Mouse (Mus musculus) forebrain, embryonic 15.5 days (tissue): ENCODE measurements around the gene Cx3cr1. TPM values are rescaled to one million over a fixed set of nuclear protein-coding genes. Genes with fewer than 3 reads are reported as not detected.

ENCODE experiments used
- ATAC-seq: fragments of 200-750 bp; cut with Nextera tagmentation; replicated peaks from 2 replicates; pipeline ENCODE4 v1.8.0; 2017; ENCODE audit warnings: mild to moderate bottlenecking, moderate TSS enrichment, moderate library complexity
- H3K27ac ChIP-seq: fragments of 300-500 bp; sonication (generic); replicated peaks from 2 replicates; pipeline ENCODE4 v1.5.1; 2015; ENCODE audit warnings: mild to moderate bottlenecking, inconsistent platforms
- H3K27me3 ChIP-seq: fragments of 300-500 bp; sonication (generic); 2 replicates; pipeline ENCODE4 v1.6.1; 2015; ENCODE audit warnings: inconsistent platforms
- H3K36me3 ChIP-seq: fragments of 300-500 bp; sonication (generic); 2 replicates; pipeline ENCODE4 v1.6.1; 2015; ENCODE audit warnings: mild to moderate bottlenecking, inconsistent platforms
- H3K4me1 ChIP-seq: fragments of 300-500 bp; sonication (generic); 2 replicates; pipeline ENCODE4 v1.6.1; 2015; ENCODE audit warnings: inconsistent platforms
- H3K4me2 ChIP-seq: fragments of 300-500 bp; sonication (generic); replicated peaks from 2 replicates; pipeline ENCODE4 v1.6.1; 2015; ENCODE audit warnings: mild to moderate bottlenecking, inconsistent platforms
- H3K4me3 ChIP-seq: fragments of 300-500 bp; sonication (generic); 2 replicates; pipeline ENCODE4 v1.5.1; 2015; ENCODE audit warnings: mild to moderate bottlenecking, inconsistent platforms
- H3K9ac ChIP-seq: fragments of 300-500 bp; sonication (generic); replicated peaks from 2 replicates; pipeline ENCODE4 v1.6.1; 2015; ENCODE audit warnings: mild to moderate bottlenecking, inconsistent platforms
- H3K9me3 ChIP-seq: fragments of 300-500 bp; sonication (generic); 2 replicates; pipeline ENCODE4 v1.6.1; 2016; ENCODE audit warnings: inconsistent platforms
- WGBS: fragments of 180-500 bp; shearing (Covaris S2); methylation state at CpG from one replicate; pipeline ENCODE4 v1.1.7; 2015; ENCODE audit warnings: mixed read lengths; 5-methylcytosine and 5-hydroxymethylcytosine counted together
- polyA plus RNA-seq: library from polyadenylated mRNA; unstranded; fragments of >200 nt; fragmentation: Nextera tagmentation; extraction: Ambion mirVana; gene quantifications from 2 replicates; pipeline ENCODE4 v1.2.1, GENCODE M21; 2015

The Cx3cr1 gene
- polyA plus RNA-seq, 1 experiment from 2014 or later = 6.9 TPM

DNA sequence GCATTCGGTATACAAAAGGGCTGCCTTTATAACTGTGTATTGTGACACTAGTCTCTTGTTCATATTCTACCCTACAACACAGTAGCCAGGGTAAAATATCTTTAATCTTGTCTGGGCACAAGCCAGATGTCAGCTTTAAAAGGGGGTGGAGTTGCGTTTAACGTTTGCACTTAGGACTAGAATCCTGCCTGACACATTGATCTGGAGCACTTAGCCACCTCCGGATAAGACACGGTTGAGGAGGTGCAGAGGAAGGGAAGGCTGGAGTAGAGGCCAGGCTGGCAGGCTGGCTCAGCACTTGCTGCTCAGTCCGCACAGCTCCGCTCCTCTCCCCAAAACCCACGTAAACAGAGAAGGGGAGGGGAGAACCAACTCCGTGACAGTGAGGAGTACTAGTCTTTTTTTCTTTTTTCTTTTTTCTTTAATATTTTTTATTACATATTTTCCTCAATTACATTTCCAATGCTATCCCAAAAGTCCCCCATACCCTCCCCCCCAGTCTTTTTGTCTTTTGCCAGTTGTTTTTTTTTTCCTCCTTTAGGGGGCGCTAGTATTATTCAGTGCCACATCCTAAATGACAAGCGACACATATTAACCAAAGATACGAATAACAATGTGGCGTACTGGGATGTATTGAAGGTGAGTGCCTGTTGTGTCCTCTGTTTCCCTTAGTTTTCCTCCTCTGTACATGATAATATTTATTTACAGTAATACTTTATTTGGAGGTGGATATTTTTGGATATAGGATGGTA, 156.4 kb downstream of the Cx3cr1 start:
- ATAC-seq = no peak
- no peaks in the 10 kb centered on the region for H3K27me3 ChIP-seq
- WGBS = 79% methylated on average over 13 of the region's 13 CpGs
- H3K9ac ChIP-seq = no peak overlapping the region
- H3K9me3 ChIP-seq = no peaks in the 10 kb centered on the region
- H3K4me2 ChIP-seq = no peak overlapping the region
- H3K4me1 ChIP-seq = no peaks in the 10 kb centered on the region
- peaks cover 84% of the 10 kb centered on the region for H3K36me3 ChIP-seq
- H3K4me3 ChIP-seq = no peak overlapping the region
- H3K27ac ChIP-seq = no peak overlapping the region

DNA sequence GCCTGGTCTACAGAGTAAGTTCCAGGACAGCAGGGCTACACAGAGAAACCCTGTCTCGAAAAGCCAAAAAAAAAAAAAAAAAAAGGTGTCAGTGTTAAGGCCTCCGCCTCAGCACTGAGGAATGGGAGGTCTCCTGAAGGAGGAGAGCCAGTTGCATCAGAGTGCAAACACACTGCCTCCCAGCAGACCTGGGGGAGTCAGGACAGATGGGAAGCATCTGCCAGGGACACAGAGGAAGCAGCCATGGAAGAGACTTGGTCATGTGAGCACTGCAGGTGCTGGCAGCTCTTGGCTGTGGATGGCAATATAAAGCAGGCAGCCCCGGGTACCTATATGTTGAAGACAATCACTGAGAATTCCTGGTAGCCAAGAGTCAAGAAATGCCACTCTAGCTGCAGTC, 159.7 kb downstream of the Cx3cr1 start:
- Histone ChIP-seq H3K27me3 (no peaks in the 10 kb centered on the region), H3K4me2 (no peak overlapping the region), H3K36me3 (peaks cover 92% of the 10 kb centered on the region), H3K27ac (no peak overlapping the region), H3K9ac (no peak overlapping the region), H3K9me3 (no peaks in the 10 kb centered on the region), H3K4me1 (no peaks in the 10 kb centered on the region), H3K4me3 (no peak overlapping the region)
- no peak for ATAC-seq
- 91% methylated on average over 3 of the region's 3 CpGs for WGBS

DNA sequence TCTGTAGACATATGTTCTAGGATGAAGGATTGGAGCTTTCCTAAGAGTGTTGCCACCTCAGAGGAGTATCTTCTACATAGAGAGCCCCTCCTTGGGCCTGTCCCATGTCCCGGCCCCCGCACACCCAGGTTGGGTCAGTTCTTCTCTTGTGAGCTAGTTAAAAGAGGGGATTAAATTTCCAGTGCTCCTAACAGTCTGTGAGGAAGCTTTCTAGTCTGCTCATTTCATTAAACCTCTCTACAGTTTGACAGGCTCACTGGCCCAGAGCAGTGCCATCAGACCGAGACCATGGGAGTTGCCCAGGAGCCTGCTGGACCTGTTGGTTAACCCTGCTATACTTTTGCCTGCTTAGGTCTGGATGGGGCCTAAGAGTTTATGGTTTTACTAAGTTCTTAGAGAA, 161.0 kb downstream of the Cx3cr1 start:
- Histone ChIP-seq H3K27ac (no peak overlapping the region), H3K4me2 (no peak overlapping the region), H3K27me3 (no peaks in the 10 kb centered on the region), H3K9ac (no peak overlapping the region), H3K36me3 (peaks cover 92% of the 10 kb centered on the region), H3K4me1 (no peaks in the 10 kb centered on the region), H3K4me3 (no peak overlapping the region), H3K9me3 (no peaks in the 10 kb centered on the region)
- no peak for ATAC-seq
- 97% methylated on average over 3 of the region's 3 CpGs for WGBS

DNA sequence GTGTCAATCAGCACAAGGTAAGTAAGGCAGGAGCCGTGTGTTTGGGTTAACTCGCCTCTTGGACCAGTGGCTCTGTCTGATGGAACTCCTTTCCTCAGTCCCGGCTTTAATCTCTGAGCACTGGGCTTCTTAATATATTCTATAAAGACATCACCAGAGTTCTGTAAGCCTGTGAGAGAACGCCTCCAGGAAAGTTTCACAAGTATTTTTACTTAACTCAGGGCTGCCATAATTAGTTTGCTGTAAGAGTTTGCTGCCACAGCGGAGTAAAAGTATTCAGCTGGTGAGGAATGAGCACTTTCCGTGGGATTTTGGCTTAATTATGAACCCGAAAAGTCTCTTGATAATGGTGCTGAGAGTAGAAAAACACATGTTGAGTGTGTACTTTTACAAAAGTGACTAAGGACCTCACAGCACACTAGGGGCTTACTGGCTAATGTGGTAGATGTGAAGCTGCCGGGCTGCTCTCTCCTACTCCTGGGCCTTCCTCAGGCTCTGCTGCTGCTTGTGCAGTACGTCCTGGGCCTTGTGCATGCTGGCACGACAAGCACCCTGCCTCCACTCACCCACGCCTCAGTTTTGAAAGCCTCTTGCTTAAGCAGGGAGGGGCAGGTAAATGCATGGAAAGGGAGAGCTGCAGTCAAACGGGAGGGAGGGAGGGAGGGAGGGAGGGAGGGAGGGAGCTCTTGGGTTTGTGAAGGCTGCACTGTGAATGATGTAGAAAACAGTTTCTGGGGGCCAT, 167.1 kb downstream of the Cx3cr1 start:
- no peak for ATAC-seq
- no peak overlapping the region for H3K4me2 ChIP-seq
- H3K36me3 ChIP-seq = peaks cover 56% of the 10 kb centered on the region
- 87% methylated on average over 12 of the region's 12 CpGs for WGBS
- H3K9me3 ChIP-seq = no peaks in the 10 kb centered on the region
- no peaks in the 10 kb centered on the region for H3K4me1 ChIP-seq
- H3K27ac ChIP-seq = no peak overlapping the region
- H3K4me3 ChIP-seq = no peak overlapping the region
- no peaks in the 10 kb centered on the region for H3K27me3 ChIP-seq
- H3K9ac ChIP-seq = no peak overlapping the region

DNA sequence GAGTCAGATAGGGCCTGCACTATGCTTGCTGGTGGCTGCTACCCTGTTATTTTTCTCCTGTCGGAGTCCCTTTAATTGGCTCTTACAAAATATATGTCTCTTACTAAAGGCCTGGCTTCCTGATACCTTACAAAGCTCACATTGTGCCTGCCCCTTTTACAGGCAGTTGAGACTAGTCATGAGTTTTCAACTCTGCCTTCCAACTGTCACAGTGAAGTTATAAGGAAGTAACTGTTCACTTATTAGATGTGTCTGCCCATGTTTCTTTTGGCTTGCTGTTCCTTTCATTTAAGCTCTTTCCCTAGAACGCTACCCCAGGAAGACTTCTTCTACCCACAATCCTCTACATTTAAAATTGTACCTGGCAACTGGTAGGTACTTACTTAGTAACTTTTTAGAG, 170.2 kb downstream of the Cx3cr1 start:
- no peaks in the 10 kb centered on the region for H3K27me3 ChIP-seq
- no peaks in the 10 kb centered on the region for H3K9me3 ChIP-seq
- no peak for ATAC-seq
- peaks cover 26% of the 10 kb centered on the region for H3K36me3 ChIP-seq
- H3K9ac ChIP-seq = no peak overlapping the region
- no peak overlapping the region for H3K4me3 ChIP-seq
- WGBS = 95% methylated on average over 2 of the region's 2 CpGs
- no peak overlapping the region for H3K27ac ChIP-seq
- peaks cover 12% of the 10 kb centered on the region for H3K4me1 ChIP-seq
- no peak overlapping the region for H3K4me2 ChIP-seq

DNA sequence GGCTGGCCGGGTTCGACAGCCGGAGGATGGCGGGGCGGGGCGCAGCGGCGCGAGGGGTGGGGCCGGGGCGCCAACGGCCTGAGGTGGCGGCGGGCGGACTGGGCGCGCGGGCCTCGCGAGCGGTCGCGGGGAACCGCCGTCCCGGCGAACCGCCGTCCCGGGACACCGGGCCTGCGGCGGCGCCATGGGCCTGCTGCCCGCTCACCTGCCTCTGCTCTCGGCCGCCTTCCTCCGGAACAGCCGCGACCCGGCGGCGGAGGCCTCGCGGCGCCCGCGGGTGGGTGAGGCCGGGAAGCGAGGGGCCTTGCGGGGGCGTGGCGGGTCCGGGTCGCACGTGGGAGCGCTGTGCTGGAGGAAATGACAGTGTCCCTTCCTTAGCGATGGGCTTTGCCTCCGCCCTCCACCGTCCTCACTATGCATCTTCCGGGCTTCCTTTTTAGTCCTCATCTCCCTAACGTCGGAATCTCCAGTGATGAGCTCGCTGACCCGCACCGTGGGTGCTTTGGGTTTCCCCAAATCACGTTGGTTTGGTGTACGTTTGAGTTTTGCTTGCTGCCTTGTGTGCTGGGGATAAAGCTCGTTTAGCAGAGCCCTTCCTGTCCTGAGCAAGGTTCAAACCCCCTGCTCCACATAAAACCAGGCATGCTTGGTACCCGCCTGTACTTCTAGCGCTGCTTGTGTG, 174.5 kb downstream of the Cx3cr1 start:
- H3K27me3 ChIP-seq = no peaks in the 10 kb centered on the region
- H3K9ac ChIP-seq = peak overlapping the region; percentile 83
- H3K36me3 ChIP-seq = peaks cover 2% of the 10 kb centered on the region; the same call in 1 of the 2 replicates
- peak; percentile 78 for ATAC-seq
- no peaks in the 10 kb centered on the region for H3K9me3 ChIP-seq
- H3K4me2 ChIP-seq = peak overlapping the region; percentile 89
- H3K27ac ChIP-seq = peak overlapping the region; percentile 87
- H3K4me1 ChIP-seq = peaks cover 20% of the 10 kb centered on the region
- H3K4me3 ChIP-seq = peak overlapping the region; percentile 93
- WGBS = 1% methylated on average over 53 of the region's 71 CpGs

DNA sequence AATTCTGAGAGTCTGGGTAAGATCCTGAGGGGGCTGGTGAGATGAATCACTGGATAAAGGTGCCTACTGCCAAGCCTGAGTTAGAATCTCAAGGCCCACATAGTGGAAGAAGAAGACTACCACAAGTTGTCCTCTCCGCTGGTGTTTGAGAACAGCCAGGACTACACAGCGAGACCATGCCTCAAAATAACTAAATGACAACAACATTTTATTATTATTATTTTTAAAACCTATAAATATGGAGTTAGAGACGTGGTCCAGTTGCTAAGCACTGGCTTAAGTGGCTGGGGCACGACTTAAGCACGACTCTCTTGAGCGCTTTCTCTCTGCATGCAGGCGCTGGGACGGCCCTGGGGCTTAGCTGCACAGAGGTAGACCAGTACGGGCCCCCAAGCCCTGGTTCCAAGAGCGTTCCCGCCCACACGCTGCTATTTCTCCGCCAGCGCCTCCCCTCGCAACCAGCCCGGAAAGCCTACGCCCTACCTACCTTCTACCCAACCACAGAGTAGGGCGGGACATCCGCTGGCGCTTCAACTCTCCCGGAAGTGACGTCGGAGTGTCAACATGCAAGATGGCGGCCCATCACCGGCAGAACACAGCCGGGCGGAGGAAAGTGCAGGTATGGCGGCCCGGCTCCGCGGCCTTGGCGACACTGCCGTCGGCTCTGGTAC, 175.2 kb downstream of the Cx3cr1 start, which contains the start of gene Wdr48:
Wdr48 (plus strand) TSS at position 540 of the 671 bp plus-strand sequence.
- H3K36me3 ChIP-seq = no peaks in the 10 kb centered on the region
- no peaks in the 10 kb centered on the region for H3K9me3 ChIP-seq
- peak; percentile 98 for ATAC-seq
- peak within 1 kb of the TSS; percentile 93 for H3K4me3 ChIP-seq
- peak within 1 kb of the TSS; percentile 89 for H3K4me2 ChIP-seq
- H3K27me3 ChIP-seq = no peaks in the 10 kb centered on the region
- H3K27ac ChIP-seq = peak within 1 kb of the TSS; percentile 87
- peaks cover 27% of the 10 kb centered on the region for H3K4me1 ChIP-seq
- H3K9ac ChIP-seq = peak within 1 kb of the TSS; percentile 83
- 4% methylated on average over 34 of the region's 34 CpGs for WGBS

DNA sequence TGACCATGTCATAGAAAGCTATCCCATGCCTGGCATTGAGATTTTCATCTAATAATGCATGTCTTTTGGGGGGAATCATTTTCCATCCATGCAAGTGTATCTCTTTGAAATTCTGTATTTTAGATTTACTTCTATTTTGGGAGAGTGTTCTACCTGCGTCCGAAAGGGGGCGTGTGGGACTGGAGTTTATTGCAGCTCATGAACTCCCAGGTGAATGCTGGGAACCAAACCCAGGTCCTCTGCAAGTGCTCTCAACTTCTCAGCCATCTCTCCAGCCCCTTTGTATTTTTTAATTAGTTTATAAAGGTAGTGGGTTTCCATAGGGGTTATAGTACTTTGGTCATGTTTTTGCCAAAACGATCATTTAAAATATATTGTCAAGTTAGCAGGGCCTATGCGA, 175.8 kb downstream of the Cx3cr1 start:
- no peak for ATAC-seq
- Histone ChIP-seq H3K4me2 (peak overlapping the region; percentile 89; the same call in 1 of the 2 replicates), H3K27me3 (no peaks in the 10 kb centered on the region), H3K36me3 (no peaks in the 10 kb centered on the region), H3K27ac (peak overlapping the region; percentile 87; the same call in 1 of the 2 replicates), H3K9me3 (no peaks in the 10 kb centered on the region), H3K4me1 (peaks cover 33% of the 10 kb centered on the region), H3K9ac (0 out of 2 replicates have a peak overlapping the region, but pooled peaks have one; percentile 83), H3K4me3 (peak overlapping the region; percentile 93)
- 91% methylated on average over 5 of the region's 5 CpGs for WGBS

DNA sequence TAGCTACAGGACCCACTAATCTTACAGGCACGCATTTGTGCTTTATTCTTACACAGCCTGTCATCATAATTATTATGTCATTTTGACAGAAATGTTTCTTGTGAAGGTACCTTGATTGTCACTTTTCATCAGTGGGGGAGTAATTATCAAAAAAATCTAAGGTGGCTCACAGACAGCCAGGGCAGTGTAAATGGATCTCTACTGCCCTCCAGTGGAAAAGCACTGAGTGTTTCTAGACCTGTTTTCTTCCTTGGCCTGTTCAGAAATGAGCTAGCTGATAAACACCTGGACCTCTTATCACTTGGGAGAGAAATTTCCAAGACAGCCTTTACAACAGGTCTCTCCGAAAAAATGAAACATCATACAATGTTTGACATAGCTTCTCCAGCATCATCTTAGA, 179.0 kb downstream of the Cx3cr1 start:
- WGBS = 37% methylated on average over 2 of the region's 2 CpGs
- no peak overlapping the region for H3K9ac ChIP-seq
- no peak for ATAC-seq
- peaks cover 34% of the 10 kb centered on the region for H3K4me1 ChIP-seq
- no peaks in the 10 kb centered on the region for H3K36me3 ChIP-seq
- H3K9me3 ChIP-seq = no peaks in the 10 kb centered on the region
- no peak overlapping the region for H3K27ac ChIP-seq
- H3K4me2 ChIP-seq = no peak overlapping the region
- no peak overlapping the region for H3K4me3 ChIP-seq
- no peaks in the 10 kb centered on the region for H3K27me3 ChIP-seq

DNA sequence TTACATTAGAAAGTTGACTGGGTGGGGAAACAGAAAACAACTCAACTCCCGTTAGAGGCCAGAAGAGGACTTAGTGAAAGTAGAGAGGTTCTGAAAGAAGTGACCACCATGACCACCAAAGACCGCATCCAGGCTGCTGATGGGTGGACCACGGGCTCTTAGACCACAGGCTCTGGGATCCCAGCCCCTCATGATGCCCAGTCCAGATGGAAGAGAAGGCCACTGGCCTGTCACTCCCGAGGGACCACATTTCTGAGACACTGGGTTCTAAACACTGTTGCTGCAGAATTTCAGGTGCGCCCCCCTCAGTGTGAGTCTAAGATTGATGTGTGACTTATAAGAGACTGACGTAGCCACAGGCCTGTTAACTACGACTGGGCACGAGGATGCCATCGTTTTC, 180.2 kb downstream of the Cx3cr1 start:
- H3K4me3 ChIP-seq = no peak overlapping the region
- H3K4me1 ChIP-seq = peaks cover 30% of the 10 kb centered on the region
- H3K9me3 ChIP-seq = no peaks in the 10 kb centered on the region
- peak overlapping the region; percentile 79 for H3K27ac ChIP-seq
- H3K4me2 ChIP-seq = 0 out of 2 replicates have a peak overlapping the region, but pooled peaks have one; percentile 1
- no peak for ATAC-seq
- no peaks in the 10 kb centered on the region for H3K27me3 ChIP-seq
- WGBS = 41% methylated on average over 9 of the region's 9 CpGs
- H3K36me3 ChIP-seq = no peaks in the 10 kb centered on the region
- H3K9ac ChIP-seq = no peak overlapping the region

DNA sequence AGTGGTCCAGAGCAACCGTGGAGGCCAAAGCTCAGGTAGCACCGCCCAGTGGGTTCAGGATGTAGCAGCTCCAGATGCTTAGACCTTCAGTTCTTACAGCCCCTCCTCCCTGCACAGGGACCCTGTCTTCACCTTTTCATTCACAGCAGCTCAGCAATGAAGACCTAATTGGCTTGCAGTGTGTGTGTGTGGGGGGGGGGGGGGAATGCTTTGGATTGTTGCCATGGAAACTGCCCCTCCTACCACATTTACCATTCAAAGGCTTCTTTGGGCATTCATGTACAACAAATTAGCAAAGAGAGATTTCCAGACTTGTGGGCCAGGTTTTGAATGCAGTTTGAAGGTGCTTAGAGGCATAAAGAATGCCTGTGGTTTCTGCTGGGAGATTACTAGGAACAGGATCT, 180.8 kb downstream of the Cx3cr1 start:
- no peaks in the 10 kb centered on the region for H3K9me3 ChIP-seq
- H3K4me1 ChIP-seq = peaks cover 25% of the 10 kb centered on the region
- no peak overlapping the region for H3K4me2 ChIP-seq
- H3K27me3 ChIP-seq = no peaks in the 10 kb centered on the region
- H3K4me3 ChIP-seq = no peak overlapping the region
- H3K36me3 ChIP-seq = no peaks in the 10 kb centered on the region
- H3K9ac ChIP-seq = no peak overlapping the region
- H3K27ac ChIP-seq = peak overlapping the region; percentile 79
- 4% methylated on average over 2 of the region's 2 CpGs for WGBS
- peak; percentile 80 for ATAC-seq
